Mouse (Mus musculus): ENCODE measurements around the gene Fam216a. TPM values are rescaled to one million over a fixed set of nuclear protein-coding genes. Genes with fewer than 3 reads are reported as not detected.

Gene Fam216a
- polyA plus RNA-seq, 1 experiment from 2014 or later, result 13.7 TPM

DNA sequence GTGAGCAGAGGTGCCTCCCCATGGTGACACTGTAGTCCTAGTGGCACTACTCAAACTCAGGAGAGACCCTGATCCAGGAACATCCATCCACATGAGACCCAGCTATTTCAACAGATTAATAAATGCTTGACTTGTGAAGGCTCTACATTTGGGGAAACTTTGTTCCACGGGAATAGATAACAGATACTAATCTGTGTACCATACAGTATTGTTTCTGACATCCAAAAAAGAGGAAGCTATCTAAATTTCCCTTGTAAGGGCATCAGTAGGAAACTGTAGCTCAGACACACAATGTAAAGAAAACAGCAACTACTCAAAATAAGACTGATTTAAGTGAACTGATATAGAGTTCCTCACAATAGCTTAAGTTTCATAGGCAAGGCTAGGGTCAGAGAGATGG lies 29.3 kb downstream of the Fam216a start:
- Histone ChIP-seq H3K9ac (ENCODE audit: low read depth, low read length) (no peak overlapping the region), H3K9me3 (replicated peaks; ENCODE audit: control insufficient read depth, low read length) (no peaks in the 10 kb centered on the region; the same call in 1 of the 2 replicates), H3K4me2 (ENCODE audit: low read depth, low read length) (no peak overlapping the region), H3K4me1 (ENCODE audit: control insufficient read depth, low read depth, low read length) (no peaks in the 10 kb centered on the region), H3K27me3 (ENCODE audit: control insufficient read depth, insufficient read depth, low read depth, low read length) (no peaks in the 10 kb centered on the region), H3K27ac (ENCODE audit: low read length) (no peak overlapping the region), H3K4me3 (ENCODE audit: low read depth, low read length) (no peak overlapping the region), H3K36me3 (ENCODE audit: control insufficient read depth, insufficient read depth) (no peaks in the 10 kb centered on the region)
- ATAC-seq (ENCODE audit: low read depth), result no peak
- WGBS (ENCODE audit: insufficient replicate concordance), result 10% methylated on average over 1 of the region's 1 CpGs

DNA sequence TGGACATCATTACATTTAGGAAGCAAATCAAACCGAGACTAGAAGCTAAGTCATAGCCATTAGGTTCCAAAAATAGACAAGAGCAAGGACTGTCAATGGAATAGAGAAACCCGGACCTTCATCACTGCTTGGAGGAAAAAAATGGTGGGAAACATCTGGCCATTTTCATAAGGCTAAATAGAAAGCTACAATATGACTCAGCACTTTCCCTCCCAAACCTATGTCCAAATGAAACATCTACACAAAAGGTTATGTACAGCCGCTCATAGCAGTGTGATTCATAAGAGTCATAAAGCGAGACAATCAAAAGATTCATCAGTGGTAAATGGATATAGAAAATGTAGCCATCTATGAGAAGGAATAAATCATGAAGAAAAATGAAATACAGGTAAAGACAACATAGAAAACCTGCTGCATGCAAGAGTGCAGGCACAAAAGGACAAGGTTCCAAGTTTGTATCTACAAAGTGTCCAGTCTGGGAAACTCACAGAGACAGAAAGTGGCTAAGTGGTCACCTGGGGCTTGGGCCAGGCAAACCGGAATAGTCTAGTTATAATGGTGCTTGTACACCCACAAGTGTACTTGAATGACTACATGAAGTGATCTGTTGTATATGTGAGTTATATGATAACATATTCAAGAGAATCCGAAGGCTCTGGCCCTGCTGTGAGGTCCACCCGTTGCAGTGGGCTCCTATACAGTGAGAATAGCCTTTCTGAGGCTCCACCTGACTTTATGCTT lies 35.4 kb downstream of the Fam216a start:
- WGBS (ENCODE audit: insufficient replicate concordance), result 68% methylated on average over 7 of the region's 7 CpGs
- ATAC-seq (ENCODE audit: low read depth), result no peak
- Histone ChIP-seq H3K36me3 (ENCODE audit: control insufficient read depth, insufficient read depth) (no peaks in the 10 kb centered on the region), H3K9me3 (replicated peaks; ENCODE audit: control insufficient read depth, low read length) (no peaks in the 10 kb centered on the region), H3K4me2 (ENCODE audit: low read depth, low read length) (no peak overlapping the region), H3K4me3 (ENCODE audit: low read depth, low read length) (no peak overlapping the region), H3K9ac (ENCODE audit: low read depth, low read length) (no peak overlapping the region), H3K27me3 (ENCODE audit: control insufficient read depth, insufficient read depth, low read depth, low read length) (no peaks in the 10 kb centered on the region), H3K27ac (ENCODE audit: low read length) (no peak overlapping the region), H3K4me1 (ENCODE audit: control insufficient read depth, low read depth, low read length) (no peaks in the 10 kb centered on the region)

DNA sequence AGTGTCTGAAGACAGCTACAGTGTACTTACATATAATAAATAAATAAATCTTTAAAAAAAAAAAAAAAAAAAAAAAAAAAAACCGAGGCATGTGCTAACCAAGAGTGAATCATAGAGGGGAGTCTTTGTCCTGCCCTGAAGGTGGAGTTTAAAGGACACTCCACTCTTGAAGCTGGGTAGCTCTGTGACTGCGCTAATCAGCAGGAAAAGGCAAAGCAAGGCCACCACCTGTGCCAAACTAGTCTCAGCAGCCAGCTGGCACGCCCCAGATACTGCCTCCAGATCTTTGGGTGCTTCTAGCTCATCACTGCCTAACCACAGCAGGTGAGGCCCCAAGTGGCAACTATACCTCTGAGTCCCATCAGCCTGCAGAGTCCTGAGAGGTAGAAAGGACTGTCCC lies 37.5 kb downstream of the Fam216a start:
- ATAC-seq (ENCODE audit: low read depth), result no peak
- 36% methylated on average over 3 of the region's 3 CpGs for WGBS (ENCODE audit: insufficient replicate concordance)
- Histone ChIP-seq H3K27me3 (ENCODE audit: control insufficient read depth, insufficient read depth, low read depth, low read length) (no peaks in the 10 kb centered on the region), H3K4me2 (ENCODE audit: low read depth, low read length) (no peak overlapping the region), H3K9me3 (replicated peaks; ENCODE audit: control insufficient read depth, low read length) (no peaks in the 10 kb centered on the region), H3K4me3 (ENCODE audit: low read depth, low read length) (no peak overlapping the region), H3K9ac (ENCODE audit: low read depth, low read length) (no peak overlapping the region), H3K27ac (ENCODE audit: low read length) (no peak overlapping the region), H3K4me1 (ENCODE audit: control insufficient read depth, low read depth, low read length) (no peaks in the 10 kb centered on the region), H3K36me3 (ENCODE audit: control insufficient read depth, insufficient read depth) (no peaks in the 10 kb centered on the region)

DNA sequence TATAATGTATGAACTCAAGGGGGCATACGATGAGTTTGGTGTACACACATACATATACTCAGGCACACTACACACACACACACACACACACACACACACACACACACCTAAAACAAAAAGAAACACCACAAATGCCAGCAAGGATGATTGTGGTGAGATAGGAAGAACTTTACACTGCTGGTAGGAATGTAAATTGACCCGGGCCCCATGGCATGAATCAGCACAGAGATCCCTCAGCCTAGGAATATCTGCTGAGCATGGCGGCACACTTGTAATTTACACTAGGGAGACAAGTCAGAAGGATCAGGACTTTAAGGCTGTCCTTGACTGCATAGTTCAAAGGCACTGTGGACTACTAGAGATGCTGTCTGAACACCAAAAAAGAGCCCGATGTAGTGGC lies 41.9 kb downstream of the Fam216a start:
- no peak overlapping the region for H3K27ac ChIP-seq (ENCODE audit: low read length)
- no peak overlapping the region for H3K9ac ChIP-seq (ENCODE audit: low read depth, low read length)
- H3K4me2 ChIP-seq (ENCODE audit: low read depth, low read length), result no peak overlapping the region
- H3K27me3 ChIP-seq (ENCODE audit: control insufficient read depth, insufficient read depth, low read depth, low read length), result no peaks in the 10 kb centered on the region
- H3K4me1 ChIP-seq (ENCODE audit: control insufficient read depth, low read depth, low read length), result no peaks in the 10 kb centered on the region
- 65% methylated on average over 4 of the region's 4 CpGs for WGBS (ENCODE audit: insufficient replicate concordance)
- no peaks in the 10 kb centered on the region for H3K9me3 ChIP-seq (replicated peaks; ENCODE audit: control insufficient read depth, low read length)
- ATAC-seq (ENCODE audit: low read depth), result no peak
- no peak overlapping the region for H3K4me3 ChIP-seq (ENCODE audit: low read depth, low read length)
- peaks cover 5% of the 10 kb centered on the region for H3K36me3 ChIP-seq (ENCODE audit: control insufficient read depth, insufficient read depth)

DNA sequence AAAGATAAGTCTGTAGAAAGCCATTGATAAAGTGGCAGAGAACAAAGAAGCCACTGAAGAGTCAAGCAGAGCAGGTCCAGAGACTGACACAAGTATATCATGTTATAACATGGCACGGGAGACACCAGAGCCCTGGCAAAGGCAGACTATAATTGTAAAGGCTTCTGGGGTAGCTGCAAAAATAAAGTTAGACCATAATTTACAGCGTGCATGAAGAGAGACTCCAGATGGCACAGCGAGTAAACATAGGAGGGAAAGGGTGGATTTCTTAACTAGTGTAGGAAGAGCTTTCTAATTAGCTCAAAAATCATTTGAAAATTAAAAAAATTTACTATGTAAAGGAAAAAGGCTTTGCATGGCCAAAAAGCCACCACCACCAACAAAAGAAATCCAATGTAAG lies 44.9 kb downstream of the Fam216a start:
- Histone ChIP-seq H3K27ac (ENCODE audit: low read length) (no peak overlapping the region), H3K9ac (ENCODE audit: low read depth, low read length) (no peak overlapping the region), H3K36me3 (ENCODE audit: control insufficient read depth, insufficient read depth) (peaks cover 9% of the 10 kb centered on the region), H3K4me2 (ENCODE audit: low read depth, low read length) (no peak overlapping the region), H3K4me3 (ENCODE audit: low read depth, low read length) (no peak overlapping the region), H3K27me3 (ENCODE audit: control insufficient read depth, insufficient read depth, low read depth, low read length) (no peaks in the 10 kb centered on the region), H3K4me1 (ENCODE audit: control insufficient read depth, low read depth, low read length) (no peaks in the 10 kb centered on the region), H3K9me3 (replicated peaks; ENCODE audit: control insufficient read depth, low read length) (no peaks in the 10 kb centered on the region)
- no peak for ATAC-seq (ENCODE audit: low read depth)
- 72% methylated on average over 3 of the region's 3 CpGs for WGBS (ENCODE audit: insufficient replicate concordance)

DNA sequence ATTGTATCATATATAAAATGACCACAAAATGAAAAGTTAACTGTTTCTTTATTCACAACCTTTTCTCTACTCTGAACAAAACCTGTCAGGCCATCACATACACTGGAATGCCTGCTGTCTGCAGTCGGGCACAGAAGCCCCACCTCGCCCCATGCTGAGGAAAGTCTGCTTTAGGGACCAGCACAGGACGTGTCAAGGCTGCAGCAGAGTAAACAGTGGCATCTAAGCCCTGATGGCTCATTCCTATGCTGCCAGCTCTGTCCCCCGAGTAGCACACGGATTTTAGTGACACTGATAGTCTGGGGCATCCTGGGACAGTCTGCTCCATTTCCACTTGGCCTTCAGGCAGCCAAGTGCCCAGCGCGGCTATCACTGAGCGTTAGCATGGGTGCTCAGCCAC lies 46.7 kb downstream of the Fam216a start:
- no peak overlapping the region for H3K4me2 ChIP-seq (ENCODE audit: low read depth, low read length)
- H3K9me3 ChIP-seq (replicated peaks; ENCODE audit: control insufficient read depth, low read length), result no peaks in the 10 kb centered on the region
- H3K4me1 ChIP-seq (ENCODE audit: control insufficient read depth, low read depth, low read length), result no peaks in the 10 kb centered on the region
- H3K27me3 ChIP-seq (ENCODE audit: control insufficient read depth, insufficient read depth, low read depth, low read length), result no peaks in the 10 kb centered on the region
- no peak overlapping the region for H3K4me3 ChIP-seq (ENCODE audit: low read depth, low read length)
- ATAC-seq (ENCODE audit: low read depth), result no peak
- H3K27ac ChIP-seq (ENCODE audit: low read length), result no peak overlapping the region
- WGBS (ENCODE audit: insufficient replicate concordance), result 77% methylated on average over 8 of the region's 8 CpGs
- peaks cover 14% of the 10 kb centered on the region for H3K36me3 ChIP-seq (ENCODE audit: control insufficient read depth, insufficient read depth)
- no peak overlapping the region for H3K9ac ChIP-seq (ENCODE audit: low read depth, low read length)

DNA sequence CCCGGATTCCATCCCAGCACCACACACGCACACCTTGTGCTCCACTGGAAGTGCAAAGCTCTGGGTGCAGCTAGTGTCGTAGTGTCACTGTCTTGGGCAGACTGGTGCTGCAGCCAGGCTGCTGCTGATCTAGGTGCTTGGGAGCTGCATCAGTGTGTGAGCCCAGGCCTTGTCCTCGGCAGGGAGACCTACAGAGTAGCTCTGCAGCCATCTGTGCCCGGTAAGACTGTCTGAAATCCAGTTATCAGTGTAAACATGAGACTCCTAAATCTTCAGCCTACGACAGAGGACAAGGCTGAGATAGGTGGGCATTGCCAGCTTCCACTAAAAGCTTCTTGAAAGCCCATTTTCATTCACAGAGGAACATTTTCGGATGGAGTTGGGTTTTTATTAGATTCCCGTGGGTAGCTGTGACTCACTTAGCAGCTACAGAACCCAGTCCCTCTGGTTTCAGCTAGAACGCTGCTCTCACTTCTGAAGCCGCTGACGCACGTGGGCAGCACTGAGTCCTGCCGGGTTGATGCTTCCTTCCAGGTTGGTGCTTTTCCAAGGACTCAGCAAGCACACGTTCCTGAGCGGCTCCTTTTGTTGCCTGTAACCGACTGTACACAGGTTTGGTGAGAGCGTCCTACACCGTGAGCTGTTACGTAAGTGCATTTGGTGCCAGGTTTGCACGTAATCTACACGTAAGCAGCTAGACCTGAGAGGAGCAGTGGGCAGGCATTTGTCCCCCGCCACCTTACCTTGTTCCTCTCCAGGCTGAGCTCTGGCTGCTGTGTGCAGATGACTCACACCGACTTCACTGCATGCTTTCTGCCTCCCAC lies 47.3 kb downstream of the Fam216a start:
- Histone ChIP-seq H3K4me3 (ENCODE audit: low read depth, low read length) (no peak overlapping the region), H3K27ac (ENCODE audit: low read length) (no peak overlapping the region), H3K4me1 (ENCODE audit: control insufficient read depth, low read depth, low read length) (no peaks in the 10 kb centered on the region), H3K4me2 (ENCODE audit: low read depth, low read length) (no peak overlapping the region), H3K27me3 (ENCODE audit: control insufficient read depth, insufficient read depth, low read depth, low read length) (no peaks in the 10 kb centered on the region), H3K9ac (ENCODE audit: low read depth, low read length) (no peak overlapping the region), H3K36me3 (ENCODE audit: control insufficient read depth, insufficient read depth) (peaks cover 14% of the 10 kb centered on the region), H3K9me3 (replicated peaks; ENCODE audit: control insufficient read depth, low read length) (no peaks in the 10 kb centered on the region)
- ATAC-seq (ENCODE audit: low read depth), result no peak
- 84% methylated on average over 23 of the region's 23 CpGs for whole genome bisulfite sequencing (ENCODE audit: insufficient replicate concordance)

GRCm38 (mm10) chr5:122323523-122323922 lies 48.6 kb downstream of the Fam216a start:
- Histone ChIP-seq H3K4me2 (ENCODE audit: low read depth, low read length) (no peak overlapping the region), H3K27me3 (ENCODE audit: control insufficient read depth, insufficient read depth, low read depth, low read length) (no peaks in the 10 kb centered on the region), H3K36me3 (ENCODE audit: control insufficient read depth, insufficient read depth) (peaks cover 14% of the 10 kb centered on the region), H3K27ac (ENCODE audit: low read length) (no peak overlapping the region), H3K9ac (ENCODE audit: low read depth, low read length) (no peak overlapping the region), H3K9me3 (replicated peaks; ENCODE audit: control insufficient read depth, low read length) (no peaks in the 10 kb centered on the region), H3K4me1 (ENCODE audit: control insufficient read depth, low read depth, low read length) (no peaks in the 10 kb centered on the region), H3K4me3 (ENCODE audit: low read depth, low read length) (no peak overlapping the region)
- WGBS (ENCODE audit: insufficient replicate concordance), result 86% methylated on average over 8 of the region's 8 CpGs
- no peak for ATAC-seq (ENCODE audit: low read depth)

- no peak for ATAC-seq (ENCODE audit: low read depth)
- Histone ChIP-seq H3K27ac (ENCODE audit: low read length) (no peak overlapping the region), H3K36me3 (ENCODE audit: control insufficient read depth, insufficient read depth) (peaks cover 12% of the 10 kb centered on the region)
Observed at GRCm38 (mm10) chr5:122320205-122320781, 51.9 kb downstream of the Fam216a start.

More at GRCm38 (mm10) chr5:122320205-122320781, 51.9 kb downstream of the Fam216a start:
- no peaks in the 10 kb centered on the region for H3K27me3 ChIP-seq (ENCODE audit: control insufficient read depth, insufficient read depth, low read depth, low read length)
- 69% methylated on average over 12 of the region's 12 CpGs for WGBS (ENCODE audit: insufficient replicate concordance)
- no peak overlapping the region for H3K9ac ChIP-seq (ENCODE audit: low read depth, low read length)
- H3K4me1 ChIP-seq (ENCODE audit: control insufficient read depth, low read depth, low read length), result peaks cover 6% of the 10 kb centered on the region
- H3K9me3 ChIP-seq (replicated peaks; ENCODE audit: control insufficient read depth, low read length), result no peaks in the 10 kb centered on the region
- no peak overlapping the region for H3K4me3 ChIP-seq (ENCODE audit: low read depth, low read length)
- no peak overlapping the region for H3K4me2 ChIP-seq (ENCODE audit: low read depth, low read length)

Measured in liver, embryonic 16.5 days (tissue).